In the genomic region with DNA sequence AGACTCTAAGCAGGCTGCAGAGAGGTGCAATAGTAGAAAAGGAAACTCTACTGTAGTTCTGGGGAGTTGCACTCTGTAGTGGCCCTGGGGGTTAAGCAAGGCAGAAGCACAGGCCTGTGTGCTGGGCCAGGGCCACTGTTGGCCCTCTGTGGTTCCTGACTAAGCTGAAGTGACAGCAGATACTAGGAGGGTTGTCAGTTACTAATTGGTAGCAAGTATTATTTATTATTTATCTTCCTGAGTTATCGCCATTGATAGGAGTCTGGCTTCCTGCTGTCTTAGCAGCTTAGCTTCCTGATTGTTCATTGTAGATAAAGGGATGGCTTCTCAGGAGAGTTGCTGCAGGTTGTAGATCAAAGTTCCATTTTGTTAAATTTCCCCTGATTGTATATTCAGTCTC, we compare ENCODE assay signal across 26 mouse cellular contexts.
A peak's percentile ranks its signal among the peaks of the same experiment; 100 is the strongest.
DNase-seq lines count a peak whose midpoint lies in the region; ATAC-seq and TF ChIP-seq lines count a peak whose summit lies in the region.
"Had no signal": no experiment of that assay in that cellular context is flagged by ENCODE, and none has a peak within 500 bp of the region (broad histone marks: within the 10 kb centered on the region; RNA-seq: fewer than 3 reads in every experiment).

No protein-coding gene starts in this region.

- no peak overlapping the region for H3K27ac ChIP-seq in intestine, embryonic 15.5 days
- H3K27ac ChIP-seq: embryonic facial prominence, embryonic 10.5 days; embryonic facial prominence, embryonic 12.5 days; forebrain, embryonic 13.5 days; forebrain, embryonic 15.5 days had no signal

- no peak overlapping the region for H3K4me2 ChIP-seq in intestine, embryonic 15.5 days (replicated peaks)
- H3K4me2 ChIP-seq: embryonic facial prominence, embryonic 12.5 days; forebrain, embryonic 13.5 days; forebrain, embryonic 15.5 days had no signal

- TF ChIP-seq CTCF in G1E (IDR thresholded peaks at IDR 0.05; ENCODE audit: low read depth, low read length) = no peak

- peak; percentile 50 for DNase-seq in 416B (ENCODE audit: low read depth)
- DNase-seq in G1E (ENCODE audit: low spot score) = no peak
- no peak for DNase-seq in gastrocnemius, postnatal 14 days
- DNase-seq in heart, postnatal 4 days = no peak
- no peak for DNase-seq in cerebellum, postnatal 10 days
- DNase-seq: adrenal gland, adult 8-10 months; adrenal gland, postnatal 14 days; adrenal gland, postnatal 36 days; B cell, adult 2 months; cerebellum, adult 11 months; cerebellum, adult 18-20 months; cerebellum, adult 8-10 months; cerebellum, adult 9-11 months; cerebellum, postnatal 36 days; forebrain, postnatal 0 days had no signal

- ATAC-seq in G1E (ENCODE audit: extremely low read depth, insufficient number of reproducible peaks, low FRiP score, poor library complexity, severe bottlenecking) = peak; percentile 65
- ATAC-seq in common myeloid progenitor, adult 5-6 weeks (replicated peaks; ENCODE audit: low read depth, poor library complexity, severe bottlenecking) = 0 out of 2 replicates have a peak, but pooled peaks have one; percentile 50
- ATAC-seq in megakaryocyte progenitor cell, adult 5-6 weeks (replicated peaks; ENCODE audit: poor library complexity) = peak; percentile 26; the same call in 1 of the 2 replicates
- no peak for ATAC-seq in intestine, embryonic 15.5 days
- ATAC-seq: activated CD4-positive, CD25-positive, alpha-beta regulatory T cell, adult 4 months; CD4-positive, CD25-positive, alpha-beta regulatory T cell, adult 4 months; forebrain, embryonic 13.5 days; forebrain, embryonic 15.5 days; forebrain, postnatal 0 days; Patski had no signal

- H3K9me3 ChIP-seq in G1E (replicated peaks) = no peaks in the 10 kb centered on the region
- H3K9me3 ChIP-seq in intestine, embryonic 15.5 days = no peaks in the 10 kb centered on the region
- H3K9me3 ChIP-seq: embryonic facial prominence, embryonic 10.5 days; embryonic facial prominence, embryonic 12.5 days; forebrain, embryonic 13.5 days; forebrain, embryonic 15.5 days had no signal

- WGBS in intestine, embryonic 15.5 days = 75% methylated on average over 1 of the region's 1 CpGs

- peaks cover 5% of the 10 kb centered on the region; the same call in 1 of the 2 replicates for H3K27me3 ChIP-seq in G1E (ENCODE audit: insufficient read depth, low read length)
- no peaks in the 10 kb centered on the region for H3K27me3 ChIP-seq in intestine, embryonic 15.5 days (replicated peaks)
- H3K27me3 ChIP-seq: CH12.LX; embryonic facial prominence, embryonic 12.5 days; forebrain, embryonic 13.5 days; forebrain, embryonic 15.5 days had no signal

- intact Hi-C loops in gastrocnemius, postnatal 14 days (cut with DNase I; ENCODE audit: low total_unique reads) = no loop called here

- H3K36me3 ChIP-seq in G1E (replicated peaks) = no peaks in the 10 kb centered on the region
- H3K36me3 ChIP-seq in intestine, embryonic 15.5 days = no peaks in the 10 kb centered on the region
- H3K36me3 ChIP-seq: embryonic facial prominence, embryonic 10.5 days; embryonic facial prominence, embryonic 12.5 days; forebrain, embryonic 15.5 days had no signal

- no peak overlapping the region for H3K4me3 ChIP-seq in G1E (ENCODE audit: low read depth, low read length)
- no peak overlapping the region for H3K4me3 ChIP-seq in intestine, embryonic 15.5 days (replicated peaks)
- H3K4me3 ChIP-seq: embryonic facial prominence, embryonic 10.5 days; embryonic facial prominence, embryonic 12.5 days; forebrain, embryonic 13.5 days; forebrain, embryonic 15.5 days had no signal

- no peaks in the 10 kb centered on the region for H3K4me1 ChIP-seq in G1E (ENCODE audit: insufficient read depth, low read depth, low read length)
- H3K4me1 ChIP-seq in intestine, embryonic 15.5 days (replicated peaks) = no peaks in the 10 kb centered on the region
- H3K4me1 ChIP-seq: embryonic facial prominence, embryonic 10.5 days; embryonic facial prominence, embryonic 12.5 days; forebrain, embryonic 13.5 days; forebrain, embryonic 15.5 days had no signal

- no peak overlapping the region for H3K9ac ChIP-seq in intestine, embryonic 15.5 days
- H3K9ac ChIP-seq: embryonic facial prominence, embryonic 12.5 days; forebrain, embryonic 13.5 days; forebrain, embryonic 15.5 days; forebrain, postnatal 0 days had no signal
